Mouse (Mus musculus): ENCODE results near the gene Zc3h12a.

- no peak for TF ChIP-seq POLR2A (IDR thresholded peaks at IDR 0.05; ENCODE audit: borderline replicate concordance, insufficient read depth, low read length)
- TF ChIP-seq CTCF (IDR thresholded peaks at IDR 0.05; ENCODE audit: borderline replicate concordance, insufficient read depth, low read depth, low read length), result no peak
These were observed 9.7 kb downstream of the Zc3h12a start for GRCm38 (mm10) chr4:125117902-125118320.
